Mouse (Mus musculus) neural tube, embryonic 14.5 days (tissue): ENCODE measurements around the gene Rhox12. TPM values are rescaled to one million over a fixed set of nuclear protein-coding genes. Genes with fewer than 3 reads are reported as not detected.

Source experiments
- ATAC-seq: fragments of 200-750 bp; cut with Nextera tagmentation; 2 replicates; pipeline ENCODE4 v1.8.0; 2017; ENCODE audit warnings: low read depth, mild to moderate bottlenecking, moderate TSS enrichment, moderate library complexity
- H3K27ac ChIP-seq: fragments of 300-500 bp; sonication (generic); 2 replicates; pipeline ENCODE4 v1.5.1; 2014; ENCODE audit warnings: low read depth, mild to moderate bottlenecking, control low read depth, low read length, moderate library complexity, mixed read lengths
- H3K27me3 ChIP-seq: fragments of 300-500 bp; sonication (generic); 2 replicates; pipeline ENCODE4 v1.6.1; 2014; ENCODE audit warnings: low read length; ENCODE audit not compliant: control insufficient read depth, insufficient read depth
- H3K36me3 ChIP-seq: fragments of 300-500 bp; sonication (generic); 2 replicates; pipeline ENCODE4 v1.6.1; 2014; ENCODE audit warnings: low read length, mixed read lengths; ENCODE audit not compliant: control insufficient read depth, insufficient read depth
- H3K4me1 ChIP-seq: fragments of 300-500 bp; sonication (generic); 2 replicates; pipeline ENCODE4 v1.6.1; 2014; ENCODE audit warnings: low read length; ENCODE audit not compliant: control insufficient read depth, insufficient read depth
- H3K4me2 ChIP-seq: fragments of 300-500 bp; sonication (generic); 2 replicates; pipeline ENCODE4 v1.6.1; 2014; ENCODE audit warnings: mild to moderate bottlenecking, low read depth, low read length, control low read depth
- H3K4me3 ChIP-seq: fragments of 300-500 bp; sonication (generic); 2 replicates; pipeline ENCODE4 v1.5.1; 2014; ENCODE audit warnings: low read depth, low read length, control low read depth, mixed read lengths
- H3K9ac ChIP-seq: fragments of 300-500 bp; sonication (generic); replicated peaks from 2 replicates; pipeline ENCODE4 v1.6.1; 2014; ENCODE audit warnings: low read depth, mild to moderate bottlenecking, control low read depth, low read length, mixed read lengths
- H3K9me3 ChIP-seq: fragments of 300-500 bp; sonication (generic); 2 replicates; pipeline ENCODE4 v1.6.1; 2016; ENCODE audit warnings: low read length; ENCODE audit not compliant: control insufficient read depth
- WGBS: fragments of 180-500 bp; shearing (Covaris S2); extraction: QIAGEN DNeasy Blood & Tissue Kit; methylation state at CpG from one replicate; pipeline ENCODE4 v1.1.7; 2014; 5-methylcytosine and 5-hydroxymethylcytosine counted together
- polyA plus RNA-seq: library from polyadenylated mRNA; unstranded; fragments of >200 nt; fragmentation: Nextera tagmentation; extraction: Ambion mirVana; gene quantifications from 2 replicates; pipeline ENCODE4 v1.2.1, GENCODE M21; 2014

The Rhox12 gene
- not detected in 2 replicates for polyA plus RNA-seq

- no peak within 1 kb of the TSS for H3K4me3 ChIP-seq
- WGBS: 83% methylated on average over 4 of the region's 4 CpGs
- no peaks in the 10 kb centered on the region for H3K9me3 ChIP-seq
- ATAC-seq: no peak
- no peak within 1 kb of the TSS for H3K9ac ChIP-seq
- no peaks in the 10 kb centered on the region for H3K4me1 ChIP-seq
- H3K27me3 ChIP-seq: no peaks in the 10 kb centered on the region
- no peak within 1 kb of the TSS for H3K27ac ChIP-seq
- H3K4me2 ChIP-seq: no peak within 1 kb of the TSS
- H3K36me3 ChIP-seq: no peaks in the 10 kb centered on the region
These were observed at the start of gene Rhox12 for GRCm38 (mm10) chrX:38110807-38111206. Rhox12 (minus strand) TSS chrX:38110907.

DNA sequence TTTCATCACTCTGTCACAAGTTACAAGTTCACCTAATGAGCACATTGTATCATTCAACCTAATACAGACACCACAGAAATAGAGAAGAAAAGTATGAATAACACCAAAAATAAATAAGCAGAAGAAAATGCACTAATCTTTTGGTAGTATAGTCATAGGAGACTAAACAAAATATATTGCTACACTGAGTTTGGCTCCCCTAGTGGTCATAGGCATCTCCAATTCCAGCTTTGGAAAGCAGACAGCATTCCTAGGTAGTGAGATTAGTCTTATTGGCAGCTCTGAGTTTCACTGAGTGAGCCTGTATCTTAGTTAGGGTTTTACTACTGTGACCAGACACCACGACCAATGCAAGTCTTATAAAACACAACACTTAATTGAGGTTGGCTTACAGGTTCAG lies 48.4 kb upstream of the Rhox12 start:
- no peaks in the 10 kb centered on the region for H3K4me1 ChIP-seq
- no peak overlapping the region for H3K4me3 ChIP-seq
- H3K27ac ChIP-seq: no peak overlapping the region
- no peak overlapping the region for H3K9ac ChIP-seq
- H3K36me3 ChIP-seq: no peaks in the 10 kb centered on the region
- 53% methylated on average over 1 of the region's 1 CpGs for WGBS
- H3K9me3 ChIP-seq: no peaks in the 10 kb centered on the region
- H3K4me2 ChIP-seq: no peak overlapping the region
- no peak for ATAC-seq
- no peaks in the 10 kb centered on the region for H3K27me3 ChIP-seq

DNA sequence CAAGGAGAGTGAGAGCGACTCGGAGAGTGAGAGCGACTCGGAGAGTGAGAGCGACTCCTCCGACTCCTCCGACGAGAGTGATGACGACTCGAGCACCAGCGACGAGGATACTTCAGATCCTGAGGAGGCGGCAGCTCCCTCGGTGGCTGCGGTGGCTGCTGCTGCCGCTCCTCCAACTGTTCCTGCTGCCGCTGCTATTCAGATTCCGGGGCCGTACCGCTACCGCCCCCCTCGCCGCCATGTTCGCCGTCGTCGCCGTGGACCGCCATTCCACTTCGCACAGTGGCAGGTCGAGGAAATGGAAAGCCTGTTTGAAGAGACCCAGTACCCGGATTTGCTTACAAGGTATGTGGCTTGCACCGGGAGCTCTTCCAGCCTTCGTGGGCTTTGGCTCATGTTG lies 10.8 kb upstream of the Rhox12 start:
- Histone ChIP-seq H3K9ac (no peak overlapping the region), H3K27ac (no peak overlapping the region), H3K4me3 (no peak overlapping the region), H3K9me3 (no peaks in the 10 kb centered on the region), H3K27me3 (no peaks in the 10 kb centered on the region), H3K36me3 (no peaks in the 10 kb centered on the region), H3K4me1 (no peaks in the 10 kb centered on the region), H3K4me2 (no peak overlapping the region)
- 86% methylated on average over 27 of the region's 34 CpGs for WGBS
- no peak for ATAC-seq

DNA sequence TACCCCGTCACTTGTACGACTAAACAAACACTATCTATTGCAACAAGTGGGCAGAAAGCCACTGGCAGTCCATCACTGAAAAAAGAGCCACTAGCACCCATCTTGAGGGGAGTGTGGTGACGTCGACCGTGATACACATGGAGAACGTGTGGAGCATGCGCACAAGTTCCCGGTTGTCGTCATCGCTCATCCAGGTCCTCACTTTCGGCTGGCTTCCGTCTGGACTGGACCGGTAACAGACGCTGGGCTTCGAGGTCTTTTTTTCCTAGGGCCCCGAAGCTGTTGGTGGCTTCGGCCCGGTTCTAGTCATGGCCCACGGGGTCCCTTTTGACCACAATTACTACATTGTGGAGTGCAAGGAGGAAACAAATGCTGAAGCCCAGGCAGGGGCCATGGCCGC lies 10.3 kb upstream of the Rhox12 start, which contains the start of gene Rhox13:
Rhox13 (plus strand) TSS at position 238 of the 400 bp plus-strand sequence.
- no peaks in the 10 kb centered on the region for H3K36me3 ChIP-seq
- H3K4me1 ChIP-seq: no peaks in the 10 kb centered on the region
- H3K27ac ChIP-seq: no peak within 1 kb of the TSS
- H3K9ac ChIP-seq: no peak within 1 kb of the TSS
- 96% methylated on average over 20 of the region's 20 CpGs for WGBS
- no peak for ATAC-seq
- no peak within 1 kb of the TSS for H3K4me2 ChIP-seq
- no peaks in the 10 kb centered on the region for H3K27me3 ChIP-seq
- no peaks in the 10 kb centered on the region for H3K9me3 ChIP-seq
- H3K4me3 ChIP-seq: no peak within 1 kb of the TSS

- Histone ChIP-seq H3K4me2 (no peak within 1 kb of the TSS), H3K27me3 (no peaks in the 10 kb centered on the region), H3K9ac (no peak within 1 kb of the TSS), H3K36me3 (no peaks in the 10 kb centered on the region), H3K4me1 (no peaks in the 10 kb centered on the region), H3K9me3 (no peaks in the 10 kb centered on the region), H3K4me3 (no peak within 1 kb of the TSS), H3K27ac (no peak within 1 kb of the TSS)
- no peak for ATAC-seq
- 88% methylated on average over 9 of the region's 9 CpGs for WGBS
These were observed 25.7 kb downstream of the Rhox12 start, which contains the start of gene Rhox11 for GRCm38 (mm10) chrX:38085041-38085440. Rhox11 (minus strand) TSS chrX:38085141.

DNA sequence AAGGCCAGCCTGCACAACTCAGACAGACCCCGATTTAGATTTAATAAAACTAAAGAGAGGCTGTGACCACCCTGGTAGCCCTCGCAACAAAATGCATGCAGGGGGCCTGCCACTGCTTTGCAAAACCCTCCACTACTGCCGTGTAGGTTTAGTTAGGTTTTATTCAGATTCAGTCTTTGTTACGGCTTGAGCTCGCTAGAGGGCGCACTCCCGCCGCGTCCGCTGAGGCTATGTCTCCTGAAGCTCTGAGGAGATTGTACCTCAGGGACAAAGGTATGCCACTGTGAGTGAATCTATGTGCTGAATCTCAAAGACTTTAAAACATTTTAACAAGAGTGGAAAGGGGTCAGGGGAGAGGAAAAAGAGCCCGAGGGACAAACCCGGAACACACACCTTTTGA lies 26.5 kb downstream of the Rhox12 start:
- Histone ChIP-seq H3K27ac (no peak overlapping the region), H3K9me3 (no peaks in the 10 kb centered on the region), H3K27me3 (no peaks in the 10 kb centered on the region), H3K9ac (no peak overlapping the region), H3K4me3 (no peak overlapping the region), H3K4me1 (no peaks in the 10 kb centered on the region), H3K4me2 (no peak overlapping the region), H3K36me3 (no peaks in the 10 kb centered on the region)
- 14% methylated on average over 12 of the region's 12 CpGs for WGBS
- 0 out of 2 replicates have a peak, but pooled peaks have one; percentile 38 for ATAC-seq

DNA sequence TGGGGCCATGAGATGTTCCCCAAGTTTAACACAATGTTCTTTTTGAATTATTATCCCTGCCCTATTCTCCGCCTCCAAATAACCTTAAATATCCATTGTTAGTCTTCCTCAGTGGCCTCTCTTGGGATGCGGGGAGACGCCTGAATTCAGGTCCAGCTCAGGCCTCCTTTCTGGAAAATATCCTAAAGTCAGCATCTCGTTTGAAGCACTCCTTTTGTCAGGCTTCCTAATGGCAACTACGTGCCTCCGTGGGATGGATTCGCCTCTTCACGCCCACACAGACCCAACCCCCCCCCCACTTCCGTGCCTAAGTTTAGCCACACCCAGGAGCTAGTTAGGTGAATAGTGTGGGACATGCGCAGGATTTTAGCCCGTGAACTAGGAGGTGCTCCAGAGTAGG lies 44.5 kb downstream of the Rhox12 start, which contains the start of gene Rhox10:
Rhox10 (plus strand) TSS at position 301 of the 400 bp plus-strand sequence.
- no peak within 1 kb of the TSS for H3K27ac ChIP-seq
- no peak within 1 kb of the TSS for H3K9ac ChIP-seq
- no peak within 1 kb of the TSS for H3K4me2 ChIP-seq
- WGBS: 87% methylated on average over 11 of the region's 11 CpGs
- no peaks in the 10 kb centered on the region for H3K27me3 ChIP-seq
- no peak within 1 kb of the TSS for H3K4me3 ChIP-seq
- no peaks in the 10 kb centered on the region for H3K9me3 ChIP-seq
- ATAC-seq: no peak
- H3K36me3 ChIP-seq: no peaks in the 10 kb centered on the region
- H3K4me1 ChIP-seq: no peaks in the 10 kb centered on the region

DNA sequence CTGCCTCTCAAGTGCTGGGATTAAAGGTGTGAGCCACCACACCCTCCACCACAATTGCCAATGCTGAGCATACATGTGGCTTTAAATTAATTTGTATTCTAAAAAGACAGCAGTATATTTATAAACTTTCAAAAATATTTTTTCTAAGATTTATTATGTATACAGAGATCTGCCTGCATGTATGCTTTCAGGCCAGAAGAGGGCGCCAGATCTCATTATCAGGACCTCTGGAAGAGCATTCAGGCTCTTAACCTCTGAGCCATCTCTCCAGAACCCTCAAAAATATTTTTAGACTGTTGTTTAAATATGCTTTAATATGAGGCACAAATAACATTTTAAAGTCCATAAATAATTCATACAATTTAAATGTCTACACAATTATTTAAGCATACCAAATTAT lies 49.2 kb downstream of the Rhox12 start:
- no peak overlapping the region for H3K4me2 ChIP-seq
- WGBS: 0% methylated on average over 1 of the region's 1 CpGs
- no peak for ATAC-seq
- H3K9me3 ChIP-seq: no peaks in the 10 kb centered on the region
- H3K9ac ChIP-seq: no peak overlapping the region
- no peaks in the 10 kb centered on the region for H3K27me3 ChIP-seq
- no peaks in the 10 kb centered on the region for H3K36me3 ChIP-seq
- no peak overlapping the region for H3K4me3 ChIP-seq
- H3K4me1 ChIP-seq: no peaks in the 10 kb centered on the region
- no peak overlapping the region for H3K27ac ChIP-seq
